Mouse (Mus musculus): ENCODE measurements at regions not wholly inside any gene's neighbourhood (a gene's known extent, or its start where the extent isn't known, plus 50 kb on each side); places are given as distances from the start of the nearest gene placed in this dataset.

DNA sequence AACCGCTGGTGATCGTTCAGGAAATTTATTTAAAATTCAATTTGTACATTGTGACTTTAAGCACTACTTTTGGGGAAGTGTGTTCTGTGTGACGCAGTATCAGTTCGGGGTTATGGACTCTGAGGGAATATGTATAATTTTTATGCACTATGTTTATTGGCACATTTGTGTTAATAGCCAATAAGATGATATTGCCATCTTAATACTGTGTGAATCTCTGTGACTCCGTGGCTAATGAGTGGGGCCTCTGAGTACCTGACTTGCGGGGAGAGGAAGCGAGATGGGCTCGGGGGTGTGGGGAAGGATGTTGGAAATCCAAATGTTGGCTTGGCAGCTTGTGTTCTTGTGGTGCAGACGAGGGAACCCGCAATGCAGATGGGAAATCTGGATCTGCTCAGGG lies 220.2 kb upstream of the Zfp507 start:
- TF ChIP-seq CTCF (IDR thresholded peaks at IDR 0.05; ENCODE audit: low read depth) (no peak), EP300 (optimal IDR thresholded peaks at IDR 0.05) (no peak)
